Mouse (Mus musculus): Measurements from ENCODE around the gene Foxi2. TPM values are rescaled to one million over a fixed set of nuclear protein-coding genes. Genes with fewer than 3 reads are reported as not detected.

Gene Foxi2
- polyA plus RNA-seq (2012; rRNA removed), result not detected in 2 replicates

DNA sequence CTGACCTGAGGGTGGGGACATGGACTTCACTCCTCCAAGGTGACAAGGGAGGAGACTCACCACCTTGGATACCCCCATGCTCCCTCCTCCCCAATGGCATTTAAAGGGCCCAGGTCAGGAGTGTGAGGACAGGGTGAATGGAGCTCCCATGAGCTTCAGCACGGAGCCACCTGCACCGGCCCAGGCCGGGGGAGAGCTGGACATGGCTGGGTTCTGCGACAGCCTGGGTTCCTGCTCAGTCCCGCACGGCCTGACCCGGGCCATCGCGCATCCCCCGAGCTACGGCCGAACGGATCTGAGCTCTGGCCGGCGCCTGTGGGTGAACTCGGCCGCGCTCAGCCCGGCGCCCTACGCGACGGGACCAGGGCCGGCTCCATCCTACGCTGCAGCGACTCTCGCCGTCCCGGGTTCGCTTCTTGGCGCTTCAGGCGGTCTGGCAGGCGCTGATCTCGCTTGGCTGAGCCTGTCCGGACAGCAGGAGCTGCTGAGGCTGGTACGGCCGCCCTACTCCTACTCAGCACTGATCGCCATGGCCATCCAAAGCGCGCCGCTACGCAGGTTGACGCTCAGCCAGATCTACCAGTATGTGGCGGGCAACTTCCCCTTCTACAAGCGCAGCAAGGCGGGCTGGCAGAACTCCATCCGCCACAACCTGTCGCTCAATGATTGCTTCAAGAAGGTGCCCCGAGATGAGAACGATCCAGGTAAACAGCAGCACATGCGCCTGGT lies at the start of gene Foxi2:
Foxi2 (plus strand) TSS at position 72 of the 729 bp plus-strand sequence.

Other genes starting within 250 kb of the Foxi2 start
- not detected in 2 replicates for gene Nps, start 151.6 kb upstream of the Foxi2 start, polyA plus RNA-seq (2012; rRNA removed)
- gene Clrn3, start 118.3 kb downstream of the Foxi2 start, polyA plus RNA-seq (2012; rRNA removed), result 18.6 and 23.4 TPM in 2 replicates
- gene Ptpre, start 127.2 kb downstream of the Foxi2 start, polyA plus RNA-seq (2012; rRNA removed), result 5.1 TPM in 2 replicates